Mouse (Mus musculus) E14TG2a.4 (cell line): ENCODE data around the gene Ralgps1.

ENCODE experiments used
- CTCF ChIP-seq: conservative IDR thresholded peaks from 2 replicates; pipeline ENCODE4 v1.5.1; 2014; ENCODE audit warnings: low read length
- NANOG ChIP-seq: IDR thresholded peaks from 2 replicates; pipeline ENCODE4 v1.6.1; 2014; ENCODE audit warnings: borderline replicate concordance, low read length, mixed read lengths

DNA sequence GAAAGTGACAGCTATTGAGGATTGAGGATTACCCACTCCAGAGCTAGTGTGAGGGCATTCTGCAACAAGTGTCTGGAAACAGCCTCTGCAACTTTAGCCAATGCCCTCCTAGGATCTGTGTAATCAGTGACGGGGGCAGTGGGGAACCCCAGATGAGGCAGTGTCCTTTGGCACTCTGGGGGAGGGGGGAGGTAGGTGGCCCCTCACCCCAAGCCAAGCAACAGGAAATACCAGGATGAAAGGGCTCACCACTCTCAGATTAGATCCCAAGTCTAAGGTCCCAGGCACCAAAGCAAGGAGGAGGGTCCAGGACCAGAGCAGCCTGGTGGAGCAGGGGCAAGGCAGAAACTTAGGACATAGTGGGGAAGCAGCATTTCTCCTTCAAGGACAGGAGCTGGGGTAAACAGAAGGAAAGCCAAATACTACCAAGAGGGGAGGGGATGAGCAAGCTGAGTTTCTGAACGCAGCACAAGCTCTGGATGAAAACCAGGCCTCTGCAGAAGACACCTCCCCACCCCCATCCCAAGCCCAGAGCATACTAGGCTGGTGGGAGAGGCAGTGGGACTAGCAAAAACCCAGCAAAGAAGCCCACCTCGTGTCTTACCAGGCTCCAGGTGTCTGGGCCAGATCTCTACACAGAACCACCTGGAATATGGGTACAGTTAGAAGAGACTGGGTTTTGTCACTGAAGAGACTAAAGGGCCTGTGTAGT lies 121.2 kb downstream of the Ralgps1 start:
- TF ChIP-seq CTCF = no peak
- TF ChIP-seq NANOG = no peak
